Mouse (Mus musculus) G1E-ER4 (cell line): ENCODE results near the gene Nup107. TPM values are rescaled to one million over a fixed set of nuclear protein-coding genes. Genes with fewer than 3 reads are reported as not detected.

Source experiments
- GATA1 ChIP-seq: IDR thresholded peaks from one replicate; pipeline ENCODE4 v1.8.0; 2012; ENCODE audit warnings: low read length, inconsistent platforms
- polyA plus RNA-seq: library from polyadenylated mRNA; stranded (reverse); fragments of >175 nt; gene quantifications from 2 replicates; pipeline ENCODE4 v1.2.3, GENCODE M21; 2012

Gene Nup107
- polyA plus RNA-seq, 1 experiment: 78.1 TPM

GRCm38 (mm10) chr10:117743917-117744316, 48.6 kb downstream of the Nup107 start:
- no peak for TF ChIP-seq GATA1

GRCm38 (mm10) chr10:117743182-117743581, 49.3 kb downstream of the Nup107 start:
- TF ChIP-seq GATA1: no peak

- no peak for TF ChIP-seq GATA1
Observed at GRCm38 (mm10) chr10:117742618-117743017, 49.9 kb downstream of the Nup107 start.

GRCm38 (mm10) chr10:117741698-117742475, 50.6 kb downstream of the Nup107 start:
- TF ChIP-seq GATA1: no peak

GRCm38 (mm10) chr10:117740921-117741320, 51.6 kb downstream of the Nup107 start:
- no peak for TF ChIP-seq GATA1

- TF ChIP-seq GATA1: no peak
Observed at GRCm38 (mm10) chr10:117740171-117740570, 52.3 kb downstream of the Nup107 start.

- no peak for TF ChIP-seq GATA1
Observed at GRCm38 (mm10) chr10:117739648-117739948, 52.9 kb downstream of the Nup107 start.

- TF ChIP-seq GATA1: no peak
Observed at GRCm38 (mm10) chr10:117738928-117739647, 53.4 kb downstream of the Nup107 start.

GRCm38 (mm10) chr10:117738140-117738921, 54.2 kb downstream of the Nup107 start:
- peak; percentile 85 for TF ChIP-seq GATA1

- TF ChIP-seq GATA1: no peak
Observed at GRCm38 (mm10) chr10:117737075-117737474, 55.4 kb downstream of the Nup107 start.

- no peak for TF ChIP-seq GATA1
Observed at GRCm38 (mm10) chr10:117736573-117736972, 55.9 kb downstream of the Nup107 start.

- TF ChIP-seq GATA1: no peak
Observed at GRCm38 (mm10) chr10:117732962-117733592, 59.4 kb downstream of the Nup107 start.

GRCm38 (mm10) chr10:117732184-117732583, 60.3 kb downstream of the Nup107 start:
- peak; percentile 83 for TF ChIP-seq GATA1

- TF ChIP-seq GATA1: peak; percentile 63
Observed at GRCm38 (mm10) chr10:117731244-117732101, 61.0 kb downstream of the Nup107 start.
